Mouse (Mus musculus): ENCODE results near the gene Gucy1b1. TPM values are rescaled to one million over a fixed set of nuclear protein-coding genes. Genes with fewer than 3 reads are reported as not detected.

The Gucy1b1 gene
- polyA plus RNA-seq (2014; fragmentation: Illumina TruSeq; extraction: RNeasy Lipid Tissue Mini Kit (QIAGEN cat#74804); ENCODE audit: low read depth, low replicate concordance): 1.2 TPM

GRCm38 (mm10) chr3:82074201-82074851 is at the start of gene Gucy1b1:
Gene Gucy1b1 (minus strand): TSS chr3:82074689.

Other genes with a start within 250 kb of the Gucy1b1 start
- 23.3 TPM for gene Ctso, start 142.1 kb downstream of the Gucy1b1 start, polyA plus RNA-seq (2014; fragmentation: Illumina TruSeq; extraction: RNeasy Lipid Tissue Mini Kit (QIAGEN cat#74804); ENCODE audit: low read depth, low replicate concordance)
- 0.28 TPM for gene Tdo2, start 98.5 kb downstream of the Gucy1b1 start, polyA plus RNA-seq (2014; fragmentation: Illumina TruSeq; extraction: RNeasy Lipid Tissue Mini Kit (QIAGEN cat#74804); ENCODE audit: low read depth, low replicate concordance)
- not detected for gene Asic5, start 92.4 kb downstream of the Gucy1b1 start, polyA plus RNA-seq (2014; fragmentation: Illumina TruSeq; extraction: RNeasy Lipid Tissue Mini Kit (QIAGEN cat#74804); ENCODE audit: low read depth, low replicate concordance)
- 7.0 TPM for gene Gucy1a1, start 71.1 kb upstream of the Gucy1b1 start, polyA plus RNA-seq (2014; fragmentation: Illumina TruSeq; extraction: RNeasy Lipid Tissue Mini Kit (QIAGEN cat#74804); ENCODE audit: low read depth, low replicate concordance)

All from testis, adult 10 weeks (tissue).